Comparison of ENCODE assay signal across 25 mouse cellular contexts in the genomic region with DNA sequence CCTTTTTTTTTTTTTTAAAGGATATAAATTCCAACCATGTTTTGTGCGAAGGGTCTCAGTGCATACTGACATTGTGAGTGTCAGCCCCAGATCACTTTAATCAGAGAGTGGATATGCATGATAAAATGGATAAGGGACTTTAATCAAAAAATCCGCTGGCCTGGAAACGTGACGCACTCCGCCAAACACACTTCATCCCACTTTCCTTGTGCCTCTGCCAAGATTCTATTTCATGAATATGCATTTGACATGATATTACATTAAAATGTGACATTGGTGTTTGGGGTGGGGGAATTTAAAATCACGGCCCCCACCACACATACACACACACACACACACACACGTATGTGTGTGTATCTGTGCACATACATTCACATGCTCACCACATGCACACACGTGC.
DNase-seq lines count a peak whose midpoint lies in the region; ATAC-seq and TF ChIP-seq lines count a peak whose summit lies in the region.
"Had no signal": no experiment of that assay in that cellular context is flagged by ENCODE, and none has a peak within 500 bp of the region (broad histone marks: within the 10 kb centered on the region; RNA-seq: fewer than 3 reads in every experiment).

No protein-coding gene starts in this region.

- H3K9me3 ChIP-seq in forebrain, postnatal 0 days (ENCODE audit: low read length), result no peaks in the 10 kb centered on the region
- no peaks in the 10 kb centered on the region for H3K9me3 ChIP-seq in forebrain, embryonic 14.5 days (replicated peaks; ENCODE audit: control insufficient read depth, low read length)
- no peaks in the 10 kb centered on the region for H3K9me3 ChIP-seq in midbrain, embryonic 11.5 days (ENCODE audit: control insufficient read depth, low read length)
- no peaks in the 10 kb centered on the region for H3K9me3 ChIP-seq in midbrain, postnatal 0 days (ENCODE audit: low read length)
- H3K9me3 ChIP-seq in intestine, embryonic 15.5 days, result no peaks in the 10 kb centered on the region
- H3K9me3 ChIP-seq: embryonic facial prominence, embryonic 10.5 days; embryonic facial prominence, embryonic 13.5 days; heart, embryonic 12.5 days; heart, embryonic 15.5 days; hindbrain, embryonic 10.5 days; hindbrain, embryonic 15.5 days had no signal

- no peak overlapping the region for H3K4me3 ChIP-seq in forebrain, postnatal 0 days (ENCODE audit: low read depth, low read length)
- H3K4me3 ChIP-seq in forebrain, embryonic 14.5 days (ENCODE audit: low read depth, low read length), result no peak overlapping the region
- H3K4me3 ChIP-seq in midbrain, embryonic 11.5 days (ENCODE audit: low read depth, low read length), result no peak overlapping the region
- H3K4me3 ChIP-seq in midbrain, postnatal 0 days (ENCODE audit: low read depth, low read length), result no peak overlapping the region
- H3K4me3 ChIP-seq in intestine, embryonic 15.5 days (replicated peaks), result no peak overlapping the region
- H3K4me3 ChIP-seq: embryonic facial prominence, embryonic 10.5 days; embryonic facial prominence, embryonic 13.5 days; erythroblast, embryonic 14.5 days; heart, embryonic 12.5 days; heart, embryonic 15.5 days; hindbrain, embryonic 10.5 days; hindbrain, embryonic 15.5 days had no signal

- peak overlapping the region; percentile 40; the same call in 1 of the 2 replicates for H3K27ac ChIP-seq in forebrain, postnatal 0 days (ENCODE audit: low read depth, low read length)
- H3K27ac ChIP-seq in forebrain, embryonic 14.5 days (ENCODE audit: low read depth, low read length), result no peak overlapping the region; the same call in 1 of the 2 replicates
- H3K27ac ChIP-seq in midbrain, embryonic 11.5 days (ENCODE audit: low read depth, low read length), result no peak overlapping the region
- H3K27ac ChIP-seq in midbrain, postnatal 0 days (ENCODE audit: low read depth, low read length), result no peak overlapping the region
- no peak overlapping the region for H3K27ac ChIP-seq in intestine, embryonic 15.5 days
- H3K27ac ChIP-seq: embryonic facial prominence, embryonic 10.5 days; embryonic facial prominence, embryonic 13.5 days; heart, embryonic 15.5 days; hindbrain, embryonic 10.5 days; hindbrain, embryonic 15.5 days had no signal

- H3K4me2 ChIP-seq in forebrain, postnatal 0 days (ENCODE audit: low read depth), result no peak overlapping the region
- no peak overlapping the region for H3K4me2 ChIP-seq in forebrain, embryonic 14.5 days (ENCODE audit: low read length)
- no peak overlapping the region for H3K4me2 ChIP-seq in midbrain, embryonic 11.5 days
- no peak overlapping the region for H3K4me2 ChIP-seq in midbrain, postnatal 0 days (ENCODE audit: low read depth, low read length, poor library complexity, severe bottlenecking)
- H3K4me2 ChIP-seq in intestine, embryonic 15.5 days (replicated peaks), result no peak overlapping the region
- H3K4me2 ChIP-seq: embryonic facial prominence, embryonic 13.5 days; heart, embryonic 12.5 days; heart, embryonic 15.5 days; hindbrain, embryonic 15.5 days had no signal

- H3K9ac ChIP-seq in forebrain, postnatal 0 days, result no peak overlapping the region
- no peak overlapping the region for H3K9ac ChIP-seq in forebrain, embryonic 14.5 days (ENCODE audit: low read length)
- no peak overlapping the region for H3K9ac ChIP-seq in midbrain, embryonic 11.5 days (ENCODE audit: low read length)
- H3K9ac ChIP-seq in midbrain, postnatal 0 days (replicated peaks; ENCODE audit: low read length, poor library complexity, severe bottlenecking), result no peak overlapping the region
- no peak overlapping the region for H3K9ac ChIP-seq in intestine, embryonic 15.5 days
- H3K9ac ChIP-seq: embryonic facial prominence, embryonic 13.5 days; heart, embryonic 12.5 days; heart, embryonic 15.5 days; hindbrain, embryonic 15.5 days had no signal

- 39% methylated on average over 8 of the region's 8 CpGs for WGBS in forebrain, postnatal 0 days
- 53% methylated on average over 8 of the region's 8 CpGs for WGBS in forebrain, embryonic 14.5 days
- 87% methylated on average over 8 of the region's 8 CpGs for WGBS in midbrain, embryonic 11.5 days
- 59% methylated on average over 8 of the region's 8 CpGs for WGBS in midbrain, postnatal 0 days
- WGBS in intestine, embryonic 15.5 days, result 90% methylated on average over 8 of the region's 8 CpGs

- H3K27me3 ChIP-seq in forebrain, postnatal 0 days (ENCODE audit: insufficient read depth, low read length), result no peaks in the 10 kb centered on the region
- H3K27me3 ChIP-seq in forebrain, embryonic 14.5 days (replicated peaks; ENCODE audit: control insufficient read depth, insufficient read depth, low read length), result no peaks in the 10 kb centered on the region
- H3K27me3 ChIP-seq in midbrain, embryonic 11.5 days (ENCODE audit: control insufficient read depth, insufficient read depth, low read length), result no peaks in the 10 kb centered on the region
- no peaks in the 10 kb centered on the region for H3K27me3 ChIP-seq in midbrain, postnatal 0 days (ENCODE audit: insufficient read depth, low read length)
- no peaks in the 10 kb centered on the region for H3K27me3 ChIP-seq in intestine, embryonic 15.5 days (replicated peaks)
- H3K27me3 ChIP-seq: heart, embryonic 12.5 days; heart, embryonic 15.5 days; hindbrain, embryonic 15.5 days had no signal

- DNase-seq in forebrain, postnatal 0 days, result no peak
- DNase-seq in forebrain, embryonic 14.5 days (ENCODE audit: low spot score), result no peak
- peak; percentile 35 for DNase-seq in midbrain, embryonic 11.5 days (ENCODE audit: low spot score, missing footprints)
- no peak for DNase-seq in midbrain, postnatal 0 days (ENCODE audit: low spot score)
- peak; percentile 62 for DNase-seq in brain, embryonic 14.5 days (ENCODE audit: low read depth)
- DNase-seq: adrenal gland, adult 2 months; adrenal gland, postnatal 14 days; cerebellum, adult 11-12 months; cerebellum, adult 8-10 months; cerebellum, postnatal 10 days; cerebellum, postnatal 36 days; embryo, embryonic 11 days; gastrocnemius, postnatal 25 days; heart, adult 18-20 months; heart, postnatal 10 days; heart, postnatal 36 days had no signal

- TF ChIP-seq CTCF in forebrain, postnatal 0 days (IDR thresholded peaks at IDR 0.05; ENCODE audit: low read depth), result no peak
- no peak for TF ChIP-seq CTCF in midbrain, postnatal 0 days (IDR thresholded peaks at IDR 0.05)
- TF ChIP-seq CTCF in brain, embryonic 14.5 days (IDR thresholded peaks at IDR 0.05; ENCODE audit: borderline replicate concordance, extremely low read depth, insufficient read depth, insufficient read length), result no peak

- no peak for ATAC-seq in forebrain, postnatal 0 days
- no peak for ATAC-seq in forebrain, embryonic 14.5 days
- no peak for ATAC-seq in midbrain, embryonic 11.5 days (ENCODE audit: low FRiP score)
- no peak for ATAC-seq in midbrain, postnatal 0 days (ENCODE audit: low FRiP score)
- ATAC-seq in intestine, embryonic 15.5 days, result no peak
- ATAC-seq: CD4-positive, CD25-positive, alpha-beta regulatory T cell, adult 4 months had no signal

- no peaks in the 10 kb centered on the region for H3K36me3 ChIP-seq in forebrain, postnatal 0 days (ENCODE audit: insufficient read depth)
- no peaks in the 10 kb centered on the region for H3K36me3 ChIP-seq in forebrain, embryonic 14.5 days (ENCODE audit: control insufficient read depth, insufficient read depth, low read length)
- H3K36me3 ChIP-seq in midbrain, embryonic 11.5 days (ENCODE audit: control insufficient read depth, insufficient read depth, low read length), result no peaks in the 10 kb centered on the region
- no peaks in the 10 kb centered on the region for H3K36me3 ChIP-seq in midbrain, postnatal 0 days (ENCODE audit: insufficient read depth, low read length)
- H3K36me3 ChIP-seq in intestine, embryonic 15.5 days, result no peaks in the 10 kb centered on the region
- H3K36me3 ChIP-seq: embryonic facial prominence, embryonic 10.5 days; embryonic facial prominence, embryonic 13.5 days; heart, embryonic 12.5 days; heart, embryonic 15.5 days; hindbrain, embryonic 10.5 days; hindbrain, embryonic 15.5 days had no signal

- H3K4me1 ChIP-seq in forebrain, postnatal 0 days (ENCODE audit: insufficient read depth), result peaks cover 4% of the 10 kb centered on the region; the same call in 1 of the 2 replicates
- H3K4me1 ChIP-seq in forebrain, embryonic 14.5 days (ENCODE audit: control insufficient read depth, insufficient read depth, low read length), result peaks cover 6% of the 10 kb centered on the region; the same call in 1 of the 2 replicates
- H3K4me1 ChIP-seq in midbrain, embryonic 11.5 days (ENCODE audit: control insufficient read depth, insufficient read depth, low read length), result no peaks in the 10 kb centered on the region
- no peaks in the 10 kb centered on the region for H3K4me1 ChIP-seq in midbrain, postnatal 0 days (ENCODE audit: insufficient read depth, low read length)
- no peaks in the 10 kb centered on the region for H3K4me1 ChIP-seq in intestine, embryonic 15.5 days (replicated peaks)
- H3K4me1 ChIP-seq: heart, embryonic 15.5 days had no signal

- no peak for TF ChIP-seq POLR2A in brain, embryonic 14.5 days (IDR thresholded peaks at IDR 0.05; ENCODE audit: borderline replicate concordance, extremely low read depth, insufficient read depth, insufficient read length, poor library complexity, severe bottlenecking)

Comparison
In these comparisons a context has a peak if more than half of its experiments do, and no peak if none do; other contexts are left out.
1. DNase-seq: peak in midbrain, embryonic 11.5 days (single experiment) and brain, embryonic 14.5 days (single experiment); none in forebrain, postnatal 0 days (single experiment), forebrain, embryonic 14.5 days (single experiment) and midbrain, postnatal 0 days (single experiment).